Mouse (Mus musculus): ENCODE results near the gene 2610528A11Rik.

The 2610528A11Rik gene

DNA sequence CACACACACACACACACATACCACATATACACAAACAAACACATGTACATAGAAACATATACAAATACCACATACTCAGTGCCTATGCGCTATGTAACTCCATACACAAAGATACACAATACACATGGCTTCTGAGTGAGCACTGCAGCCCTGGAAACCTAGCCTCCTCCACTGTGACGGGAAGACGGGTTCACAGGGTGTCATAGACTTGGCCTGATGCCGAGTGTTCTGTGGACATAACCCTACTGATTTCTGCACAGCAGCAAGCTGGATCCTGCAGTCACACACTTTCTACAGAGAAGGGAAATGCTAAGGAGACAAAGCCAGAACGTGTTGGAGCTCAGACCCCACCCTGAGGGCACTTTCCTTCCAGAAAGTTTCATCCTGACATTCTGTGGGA lies 9.1 kb downstream of the 2610528A11Rik start:
- CTCF ChIA-PET, result no interaction called here
- POLR2A ChIA-PET, result interaction anchor here in 1 of 4 experiments (0.5 kb wide), 1 partner anchor 54 kb away, joined by 4 read pairs; no protein-coding TSS in a partner anchor

DNA sequence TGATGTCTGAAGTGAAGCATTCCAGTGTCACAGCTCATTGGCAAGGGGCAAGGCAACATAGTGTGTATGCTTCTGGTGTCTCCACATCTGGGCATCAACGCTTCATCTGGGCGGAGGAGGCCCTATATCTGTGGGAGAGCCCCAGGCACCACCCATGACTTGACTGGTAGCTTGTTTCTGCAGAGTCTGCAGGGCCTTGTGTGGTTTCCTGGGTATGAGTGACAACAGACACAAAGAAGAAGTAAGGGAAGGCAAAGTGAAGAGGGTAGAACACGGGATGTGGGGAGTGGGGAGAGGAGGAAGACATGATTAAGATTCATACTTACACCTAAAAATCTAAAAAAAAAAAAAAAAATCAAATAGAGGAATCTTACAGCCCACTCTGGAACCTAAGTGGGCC lies 11.3 kb downstream of the 2610528A11Rik start:
- CTCF ChIA-PET, result interaction anchor here in 2 of 4 experiments (1.3 to 1.7 kb wide), 2 partner anchors 25 to 69 kb away, joined by 3 to 4 read pairs; no protein-coding TSS in a partner anchor
- POLR2A ChIA-PET, result no interaction called here

DNA sequence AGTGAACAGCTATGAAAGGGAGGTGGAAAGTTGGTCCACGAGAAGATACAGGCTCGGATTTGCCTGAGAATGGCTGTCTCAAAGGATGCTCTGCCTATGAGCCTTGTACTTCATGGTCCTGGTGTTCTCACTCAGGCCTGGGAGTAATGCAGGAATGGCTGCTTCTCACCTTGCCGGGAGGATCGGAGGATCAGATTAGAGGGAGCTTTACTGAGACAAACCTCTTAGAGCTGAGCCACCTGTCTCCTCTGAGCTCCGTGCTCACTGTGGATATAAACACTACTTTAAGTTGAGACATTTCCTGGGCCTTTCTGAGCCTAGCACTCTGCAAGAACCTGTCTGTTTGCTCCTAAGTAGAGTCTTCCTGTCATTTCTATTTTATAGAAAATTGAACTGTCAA lies 12.3 kb downstream of the 2610528A11Rik start:
- CTCF ChIA-PET, result interaction anchor here in 3 of 4 experiments (0.6 to 1.7 kb wide), 3 partner anchors 26 to 139 kb away, joined by 4 to 10 read pairs (median 4); no protein-coding TSS in a partner anchor

DNA sequence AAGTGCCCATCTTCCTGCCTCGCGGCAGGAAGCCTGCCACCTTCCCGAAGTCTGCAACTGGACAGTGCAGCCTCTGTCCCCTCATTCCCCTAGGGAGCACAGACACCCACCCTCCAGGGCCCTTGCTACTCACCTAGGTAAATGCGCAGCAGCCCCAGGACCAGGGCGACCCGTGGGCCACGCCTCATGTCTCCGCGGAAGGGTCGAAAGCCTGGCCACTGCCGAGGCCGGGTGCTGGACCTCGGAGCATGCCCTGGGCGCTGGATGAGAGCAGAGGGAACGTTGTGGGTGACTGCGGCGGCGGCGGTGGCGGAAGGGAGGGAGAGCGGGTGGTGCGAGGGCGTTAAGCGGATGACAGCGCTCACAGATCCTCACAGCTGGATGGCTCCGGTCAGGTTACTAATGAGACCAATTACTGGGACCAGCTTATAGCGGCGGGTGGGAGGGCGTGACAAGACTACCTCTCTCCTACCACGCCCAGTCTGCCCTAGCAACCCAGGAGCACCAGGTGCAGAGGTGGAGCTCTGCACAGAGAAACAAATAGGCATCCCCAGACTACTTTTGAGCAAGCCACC lies 15.8 kb downstream of the 2610528A11Rik start, which contains the start of gene Cdhr1:
TSS of gene Cdhr1 (minus strand) at position 392 of the 575 bp plus-strand sequence.
- POLR2A ChIA-PET, result interaction anchor here in 3 of 4 experiments (0.6 to 1.7 kb wide), 10 partner anchors 8 to 1667 kb away, joined by 3 to 8 read pairs (median 4); partner anchors contain the start of gene Ghitm (in 2 of the 3)
- CTCF ChIA-PET, result interaction anchor here in 3 of 4 experiments (0.6 to 1.1 kb wide), 3 partner anchors 27 to 197 kb away, joined by 3 to 8 read pairs (median 3); no protein-coding TSS in a partner anchor

More for the DNA sequence above, 12.3 kb downstream of the 2610528A11Rik start:
- POLR2A ChIA-PET, result interaction anchor here in 2 of 4 experiments (0.6 to 1.4 kb wide), 2 partner anchors 9 to 12 kb away, joined by 3 to 5 read pairs; partner anchors contain the start of gene 2610528A11Rik (in 1 of the 2)

DNA sequence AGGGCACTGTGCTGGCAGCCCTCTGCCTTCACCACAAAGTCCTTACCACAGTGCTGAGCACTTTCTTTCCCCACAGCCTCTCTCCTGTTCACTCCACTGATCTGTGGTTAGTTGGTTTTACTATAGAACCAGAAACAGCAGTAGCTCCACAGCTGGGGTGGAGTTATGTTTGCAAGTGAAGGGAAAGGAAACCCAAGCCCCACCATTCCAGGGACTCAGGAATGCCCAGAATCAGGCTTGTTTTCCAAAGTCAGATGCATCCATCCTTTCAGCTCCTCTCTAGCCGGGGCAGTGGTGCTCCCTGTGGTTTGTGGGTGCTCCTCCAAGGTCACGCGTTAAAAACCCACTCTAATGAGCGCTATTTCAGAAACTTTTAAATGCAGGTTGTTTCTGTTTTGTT lies 18.3 kb downstream of the 2610528A11Rik start:
- POLR2A ChIA-PET, result interaction anchor here in 2 of 4 experiments (0.8 to 1.4 kb wide), 2 partner anchors 8 to 39 kb away, joined by 3 read pairs; partner anchors contain the start of gene Ghitm (in 1 of the 2)
- CTCF ChIA-PET, result interaction anchor here in 1 of 4 experiments (0.6 kb wide), 1 partner anchor 645 kb away, joined by 3 read pairs; no protein-coding TSS in a partner anchor

DNA sequence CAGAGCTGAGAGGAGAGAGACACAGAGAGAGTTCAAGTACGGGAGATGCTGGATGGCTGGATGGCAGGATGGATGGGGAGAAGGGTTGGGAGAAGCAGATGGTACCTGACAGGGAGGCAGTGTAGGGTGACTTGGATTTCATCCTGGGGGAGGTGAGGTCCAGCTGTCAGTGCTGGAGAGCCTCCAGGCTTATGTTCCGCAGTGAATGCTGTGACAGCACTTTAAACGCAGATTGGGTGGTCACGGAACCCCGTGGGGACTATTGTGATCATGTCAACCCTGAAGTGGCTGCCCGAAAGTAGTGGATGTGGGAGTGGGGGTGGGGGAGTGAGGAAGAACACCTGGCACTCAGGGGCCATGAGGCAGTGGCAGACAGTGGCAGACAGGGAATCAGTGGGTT lies 19.4 kb downstream of the 2610528A11Rik start:
- POLR2A ChIA-PET, result no interaction called here
- CTCF ChIA-PET, result no interaction called here

DNA sequence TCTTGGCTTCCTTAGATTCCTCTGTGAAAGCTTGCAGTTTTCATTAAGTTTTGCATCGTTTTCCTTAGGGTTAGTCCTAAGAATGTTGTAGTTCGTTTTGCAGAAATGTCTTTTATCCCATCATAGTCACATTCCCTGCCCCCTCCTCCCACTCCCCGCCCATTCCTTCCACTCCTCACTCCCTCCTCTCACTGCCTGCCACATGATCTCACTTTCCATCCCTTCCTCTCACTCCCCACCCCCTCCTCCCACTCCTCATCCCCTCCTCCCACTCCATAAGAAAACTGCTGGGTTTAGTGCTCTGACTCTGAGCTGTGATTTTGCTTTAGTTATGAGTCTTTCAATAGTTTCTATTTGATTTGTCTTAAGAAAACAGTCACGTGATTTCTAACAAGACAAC lies 30.1 kb downstream of the 2610528A11Rik start:
- ChIA-PET CTCF (interaction anchor here in 1 of 4 experiments (0.5 kb wide), 1 partner anchor 288 kb away, joined by 3 read pairs; no protein-coding TSS in a partner anchor), POLR2A (no interaction called here)

DNA sequence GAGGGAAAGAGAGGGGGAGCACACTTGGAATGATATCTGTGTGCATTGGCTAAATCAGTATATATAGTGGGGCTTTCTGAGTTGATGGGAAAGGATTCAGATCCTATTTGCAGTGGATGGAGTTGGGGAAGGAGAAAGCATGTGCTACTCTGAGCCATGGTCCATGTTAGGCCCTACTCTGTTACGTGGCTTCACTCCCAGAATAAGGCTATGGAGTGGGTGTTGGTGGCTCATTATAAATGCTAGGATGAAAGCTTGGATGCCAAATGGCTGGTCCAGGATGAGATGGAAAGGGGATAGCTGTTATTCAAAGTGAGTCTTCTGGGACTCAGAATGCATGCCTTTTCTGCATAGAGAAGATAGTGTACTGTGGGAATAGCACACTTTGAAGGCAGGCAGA lies 33.1 kb downstream of the 2610528A11Rik start:
- ChIA-PET CTCF (interaction anchor here in 1 of 4 experiments (0.6 kb wide), 1 partner anchor 1526 kb away, joined by 5 read pairs; no protein-coding TSS in a partner anchor), POLR2A (interaction anchor here in 2 of 4 experiments (0.6 to 1.1 kb wide), 2 partner anchors 54 to 112 kb away, joined by 3 to 6 read pairs; partner anchors contain the start of gene Ghitm (in 1 of the 2))

DNA sequence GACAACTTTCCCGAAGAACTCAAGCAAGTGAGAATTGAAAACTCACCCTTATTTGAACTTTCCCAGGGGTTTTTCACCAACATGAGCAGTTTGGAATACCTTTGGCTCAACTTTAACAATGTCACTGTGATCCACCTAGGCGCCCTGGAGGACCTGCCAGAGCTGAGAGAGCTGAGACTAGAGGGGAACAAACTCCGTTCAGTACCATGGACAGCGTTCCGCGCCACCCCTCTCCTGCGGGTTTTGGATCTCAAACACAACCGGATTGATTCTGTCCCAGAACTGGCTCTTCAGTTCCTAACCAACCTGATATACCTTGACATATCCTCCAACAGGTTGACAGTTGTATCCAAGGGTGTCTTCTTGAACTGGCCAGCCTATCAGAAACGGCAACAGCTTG lies 45.3 kb downstream of the 2610528A11Rik start:
- ChIA-PET CTCF (interaction anchor here in 1 of 4 experiments (1.0 kb wide), 1 partner anchor 11 kb away, joined by 4 read pairs; no protein-coding TSS in a partner anchor), POLR2A (interaction anchor here in 1 of 4 experiments (1.6 kb wide), 1 partner anchor 66 kb away, joined by 4 read pairs; the partner anchor contains the start of gene Ghitm)

DNA sequence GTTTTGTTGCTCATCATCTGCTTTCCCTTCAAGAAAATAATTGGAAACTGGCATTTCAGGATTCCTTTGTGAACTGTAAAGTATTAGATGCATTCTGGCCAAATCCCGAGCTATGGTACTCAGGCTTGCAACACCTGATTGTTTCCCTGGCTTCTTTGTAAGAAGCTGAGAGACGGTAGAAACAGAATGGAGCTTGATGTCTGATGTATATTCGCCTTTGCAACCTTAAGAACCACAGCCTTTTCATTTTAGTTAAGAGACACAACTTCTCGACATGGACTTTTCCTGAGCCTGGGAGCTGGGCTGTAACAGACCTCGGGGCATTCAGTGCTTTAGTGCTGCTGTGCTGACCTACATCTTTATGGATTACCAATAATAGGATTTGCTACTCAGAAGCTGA lies 46.2 kb downstream of the 2610528A11Rik start, which contains the start of gene Lrit2:
TSS of gene Lrit2 (plus strand) at position 301 of the 400 bp plus-strand sequence.
- ChIA-PET POLR2A (interaction anchor here in 1 of 4 experiments (1.6 kb wide), 1 partner anchor 67 kb away, joined by 4 read pairs; the partner anchor contains the start of gene Ghitm), CTCF (interaction anchor here in 2 of 4 experiments (1.0 to 1.4 kb wide), 3 partner anchors 10 to 34 kb away, joined by 3 to 4 read pairs (median 3); no protein-coding TSS in a partner anchor)

DNA sequence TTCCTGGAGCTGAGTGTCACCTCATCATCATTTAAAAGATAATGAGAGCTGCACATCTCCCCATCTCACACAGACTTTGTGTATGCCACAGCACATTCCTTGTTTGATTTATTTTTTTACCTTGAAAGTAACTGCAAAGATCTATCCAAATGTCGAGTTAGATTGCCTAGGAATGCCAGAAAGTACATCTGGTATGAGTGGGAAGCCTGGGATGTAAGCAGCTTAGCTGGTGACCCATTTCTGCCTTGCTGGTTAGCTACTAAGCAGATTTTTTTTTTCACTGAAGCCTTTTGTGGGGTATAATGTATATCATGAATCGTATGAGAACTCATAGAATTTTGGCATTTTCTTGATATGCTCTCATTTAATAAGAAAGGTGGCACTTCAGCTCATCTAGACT lies 47.2 kb downstream of the 2610528A11Rik start:
- ChIA-PET CTCF (interaction anchor here in 1 of 4 experiments (1.4 kb wide), 1 partner anchor 9 kb away, joined by 3 read pairs; no protein-coding TSS in a partner anchor), POLR2A (no interaction called here)

DNA sequence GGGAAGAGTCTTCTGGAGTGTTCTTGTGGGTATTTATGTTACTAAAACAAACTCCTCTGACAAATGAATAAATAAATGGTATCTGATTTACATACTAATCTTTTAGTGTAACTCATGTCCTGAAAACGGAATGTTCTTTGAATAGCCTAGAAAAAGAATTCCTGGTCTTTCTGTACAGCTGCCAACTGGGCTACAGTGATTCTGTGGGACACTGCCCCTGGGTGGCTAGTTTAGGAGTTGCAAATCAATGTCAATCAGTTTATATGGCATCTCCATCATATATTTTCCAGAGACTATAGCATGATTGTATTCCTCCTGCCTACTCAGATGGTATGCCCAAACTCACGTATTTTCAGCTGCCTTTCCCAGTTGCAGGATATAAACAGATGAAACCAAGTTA lies 49.0 kb downstream of the 2610528A11Rik start:
- ChIA-PET POLR2A (no interaction called here), CTCF (no interaction called here)
